Mouse (Mus musculus): Measurements from ENCODE around the gene Tmc2.

DNA sequence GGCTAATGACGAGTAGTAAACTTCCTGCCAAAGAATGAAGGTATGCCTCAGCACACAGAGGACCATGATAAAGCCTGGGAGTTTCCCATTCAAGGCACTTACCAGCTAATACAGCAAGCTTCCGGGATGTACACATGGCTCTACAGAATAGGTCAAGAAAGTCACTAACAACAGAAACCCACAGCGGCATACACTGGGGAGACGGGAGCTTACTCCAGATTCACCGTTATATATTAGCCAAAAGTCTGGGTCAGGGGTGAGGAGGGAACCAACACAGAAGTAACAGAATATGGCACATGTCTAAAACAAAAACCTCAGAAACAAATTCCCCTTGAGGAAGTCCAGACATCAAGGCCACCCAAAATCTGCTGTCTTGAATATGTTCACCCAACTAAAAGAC is 32.3 kb upstream of the Tmc2 start:
- TF ChIP-seq CTCF (IDR thresholded peaks at IDR 0.05; ENCODE audit: insufficient read depth, low read length) (no peak), POLR2A (IDR thresholded peaks at IDR 0.05; ENCODE audit: borderline replicate concordance, extremely low read depth, low read depth, low read length) (no peak)

Measured in lung, adult 2 months (tissue).